Mouse (Mus musculus) layer of hippocampus, postnatal 10 days (tissue): ENCODE results near the gene Cradd. TPM values are rescaled to one million over a fixed set of nuclear protein-coding genes. Genes with fewer than 3 reads are reported as not detected.

Experiments used
- DNase-seq, 2 experiments: peaks; one replicate each; pipeline ENCODE4 v3.0.0; 2021; ENCODE audit warnings: low spot score in 2 of 2
- total RNA-seq, 2 experiments: library from RNA; stranded (reverse); gene quantifications; 2 replicates each; pipeline ENCODE4 v1.2.3; 2021

The Cradd gene
- total RNA-seq, 2 experiments from 2014 or later: 5.8 to 7.3 TPM

DNA sequence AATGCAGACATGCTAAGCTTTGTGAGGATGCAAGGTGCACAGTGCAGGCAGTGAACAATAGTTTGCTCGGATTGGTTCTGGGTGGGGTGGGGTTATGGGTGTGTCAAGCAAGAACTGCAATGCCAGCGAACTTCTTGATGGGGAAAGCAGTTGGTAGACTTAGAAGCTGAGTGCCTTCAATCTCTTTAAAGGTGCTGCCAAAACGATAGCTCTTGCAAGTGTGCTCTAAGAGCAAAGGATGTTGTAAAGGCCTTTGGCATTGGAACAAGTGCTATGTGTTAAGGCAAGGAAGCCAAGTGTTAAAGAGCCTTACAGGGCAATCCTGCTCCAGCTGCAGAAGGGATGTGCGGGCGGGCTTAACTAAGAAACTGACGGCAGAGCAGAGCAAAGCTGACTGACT lies 149.7 kb downstream of the Cradd start:
- no peak for DNase-seq

GRCm38 (mm10) chr10:95170721-95171354 lies 153.1 kb downstream of the Cradd start:
- DNase-seq: no peak

DNA sequence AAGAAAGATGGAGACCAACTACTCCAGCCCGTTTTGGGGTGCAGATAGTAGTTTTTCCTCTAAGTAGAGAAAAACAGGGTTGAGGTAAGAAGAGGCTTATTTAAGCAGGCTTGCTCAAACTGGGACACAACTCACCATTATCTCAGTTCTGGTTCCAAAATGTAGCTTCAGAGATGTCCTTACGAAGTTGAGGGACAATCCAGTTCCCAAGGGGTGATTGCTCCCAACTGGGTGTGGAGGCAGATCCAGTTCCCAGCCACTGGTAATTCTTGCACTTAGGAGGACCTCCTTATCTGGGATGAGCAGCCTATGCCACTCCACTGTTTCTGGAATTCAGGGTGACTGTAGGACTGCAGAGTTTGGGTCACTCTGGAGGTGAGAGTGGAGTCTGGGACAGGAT lies 159.0 kb downstream of the Cradd start:
- no peak for DNase-seq

GRCm38 (mm10) chr10:95162691-95163374 lies 161.1 kb downstream of the Cradd start:
- DNase-seq: no peak

DNA sequence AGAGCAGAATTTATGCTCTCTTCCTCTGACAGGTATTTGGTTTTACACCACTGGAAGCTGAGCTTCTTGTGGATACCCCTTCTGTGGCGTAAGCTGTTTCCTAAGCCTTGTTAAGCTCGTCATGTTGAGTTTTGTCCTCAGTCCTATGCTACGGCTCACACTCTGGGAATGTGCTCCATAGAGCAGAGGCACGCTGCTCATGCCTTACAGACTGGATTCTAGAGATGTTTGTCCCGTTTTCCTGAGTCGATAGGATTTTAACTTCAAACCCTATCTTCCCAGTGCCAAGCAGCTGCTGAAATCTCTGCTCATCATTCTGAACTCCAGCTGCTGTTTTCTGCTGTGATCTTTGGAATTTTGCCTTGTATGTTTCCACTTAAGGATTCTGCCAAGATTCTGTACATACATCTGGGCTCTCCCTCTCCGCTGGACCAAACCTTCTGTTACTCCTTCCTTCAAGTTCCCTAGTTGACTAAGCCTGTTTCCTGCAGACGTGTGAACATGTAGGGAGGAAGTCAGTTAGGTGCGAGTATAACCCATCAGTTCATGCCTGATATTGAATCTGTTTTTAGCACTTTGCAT lies 164.2 kb downstream of the Cradd start:
- no peak for DNase-seq

GRCm38 (mm10) chr10:95156410-95156809 lies 167.5 kb downstream of the Cradd start:
- no peak for DNase-seq

GRCm38 (mm10) chr10:95154675-95155074 lies 169.3 kb downstream of the Cradd start:
- DNase-seq: no peak

- no peak for DNase-seq
Observed at GRCm38 (mm10) chr10:95153224-95153623, 170.7 kb downstream of the Cradd start.

DNA sequence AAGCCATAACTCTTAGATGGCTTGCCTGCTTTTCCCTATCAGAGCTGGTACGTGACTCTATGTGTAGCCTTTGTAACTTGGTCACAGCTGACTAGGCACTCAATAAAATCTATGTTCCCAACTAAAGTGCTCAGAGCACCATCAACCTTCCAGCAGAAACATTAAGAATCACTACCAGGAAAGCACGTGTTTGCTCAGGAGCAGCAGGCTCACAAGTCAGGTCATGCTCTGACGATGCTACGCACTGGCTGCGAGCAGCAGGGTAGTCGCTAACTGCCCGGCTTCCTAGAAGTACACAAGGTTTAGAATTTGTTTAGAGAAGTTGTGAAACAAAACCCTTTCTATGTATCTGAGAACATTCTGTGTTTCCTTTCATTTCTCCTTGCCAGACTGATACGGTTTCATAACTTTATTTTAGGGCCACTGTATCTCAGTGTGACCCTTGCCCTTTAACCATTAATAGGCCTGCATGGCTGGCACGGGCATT lies 171.4 kb downstream of the Cradd start:
- DNase-seq: no peak

GRCm38 (mm10) chr10:95151012-95151768 lies 172.7 kb downstream of the Cradd start:
- no peak for DNase-seq

- no peak for DNase-seq
Observed at GRCm38 (mm10) chr10:95149666-95150065, 174.3 kb downstream of the Cradd start.

DNA sequence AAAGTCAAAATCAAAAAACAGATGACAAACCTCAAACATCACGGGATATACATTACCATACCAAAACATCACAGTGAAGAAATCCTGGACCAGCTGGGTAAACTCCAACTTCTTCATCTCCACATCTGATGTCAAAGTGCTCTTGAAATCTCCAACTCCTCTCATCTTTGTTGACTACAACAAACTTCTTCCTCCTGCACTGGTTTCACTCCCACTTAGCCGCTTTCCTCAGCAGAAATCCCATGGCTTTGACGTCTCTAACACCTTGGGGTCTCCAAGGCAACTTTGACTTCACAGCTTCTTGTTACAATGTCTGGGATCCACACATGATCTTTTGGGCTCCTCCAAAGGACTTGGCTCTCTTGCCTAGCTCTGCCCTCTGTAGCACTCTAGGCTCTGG lies 175.3 kb downstream of the Cradd start:
- DNase-seq: no peak

GRCm38 (mm10) chr10:95147136-95147901 lies 176.6 kb downstream of the Cradd start:
- no peak for DNase-seq

- peak in 1 of 2 experiments; percentile 21 for DNase-seq
Observed at GRCm38 (mm10) chr10:95146491-95146890, 177.4 kb downstream of the Cradd start.

GRCm38 (mm10) chr10:95145204-95145926 lies 178.6 kb downstream of the Cradd start:
- peak in 1 of 2 experiments; percentile 14 for DNase-seq

- no peak for DNase-seq
Observed at GRCm38 (mm10) chr10:95144414-95145130, 179.4 kb downstream of the Cradd start.

- no peak for DNase-seq
Observed at GRCm38 (mm10) chr10:95143446-95144114, 180.4 kb downstream of the Cradd start.

DNA sequence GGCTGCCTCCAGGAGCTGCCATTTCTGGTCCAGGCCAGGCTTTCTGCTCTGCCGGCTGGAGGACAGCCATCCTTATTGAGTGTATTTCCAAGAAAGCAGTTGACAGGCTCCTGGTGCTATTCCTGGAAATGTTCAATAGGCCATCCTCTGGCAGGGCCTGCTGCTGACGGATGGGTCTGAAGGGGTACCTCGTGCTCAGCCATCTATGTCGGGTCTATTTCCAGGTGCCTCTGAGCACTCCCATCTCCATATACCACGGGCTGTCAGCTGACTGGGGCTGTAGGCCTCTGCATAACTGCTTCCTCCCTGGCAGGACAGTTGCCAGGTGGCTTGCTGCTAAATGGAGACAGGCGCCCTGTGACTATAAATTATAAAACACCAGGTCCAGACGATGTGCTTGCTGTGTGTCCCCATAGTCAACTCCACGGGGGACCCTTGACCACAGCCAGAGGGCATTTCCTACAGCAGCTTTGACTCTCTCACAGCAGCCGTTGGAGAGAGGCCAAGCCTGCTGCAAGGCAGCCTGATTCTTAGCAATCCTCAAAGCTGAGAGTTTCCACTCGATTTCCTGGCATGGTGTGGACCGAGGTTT lies 181.0 kb downstream of the Cradd start:
- peak; percentile 57 to 68 for DNase-seq

- DNase-seq: no peak
Observed at GRCm38 (mm10) chr10:95141075-95141474, 182.9 kb downstream of the Cradd start.
